Mouse (Mus musculus) erythroblast, embryonic 14.5 days (primary cell): ENCODE data around the gene Arhgef39. TPM values are rescaled to one million over a fixed set of nuclear protein-coding genes. Genes with fewer than 3 reads are reported as not detected.
A peak's percentile ranks its signal among the peaks of the same experiment; 100 is the strongest.

ENCODE experiments used
- H3K27me3 ChIP-seq: 2 replicates; pipeline ENCODE4 v1.6.1; 2012; ENCODE audit warnings: inconsistent platforms; ENCODE audit not compliant: control insufficient read depth
- H3K36me3 ChIP-seq: 2 replicates; pipeline ENCODE4 v1.6.1; 2012; ENCODE audit warnings: mild to moderate bottlenecking, inconsistent platforms; ENCODE audit not compliant: control insufficient read depth
- H3K4me1 ChIP-seq: 2 replicates; pipeline ENCODE4 v1.6.1; 2012; ENCODE audit warnings: inconsistent platforms; ENCODE audit not compliant: control insufficient read depth
- H3K4me3 ChIP-seq: replicated peaks from 2 replicates; pipeline ENCODE3; 2012; ENCODE audit warnings: moderate library complexity, mild to moderate bottlenecking, inconsistent platforms
- H3K9me3 ChIP-seq: 2 replicates; pipeline ENCODE4 v1.6.1; 2012; ENCODE audit warnings: low read length, inconsistent platforms, mixed read lengths; ENCODE audit not compliant: control insufficient read depth
- GATA1 ChIP-seq: IDR thresholded peaks from 2 replicates; pipeline ENCODE4 v1.6.1; 2012; ENCODE audit warnings: low read length, inconsistent platforms, mixed read lengths
- TAL1 ChIP-seq: IDR thresholded peaks from 3 replicates; pipeline ENCODE4 v1.6.1; 2012; ENCODE audit warnings: low read length, inconsistent platforms, mixed read lengths
- polyA plus RNA-seq: library from polyadenylated mRNA; stranded (reverse); fragments of >175 nt; gene quantifications from 2 replicates; pipeline ENCODE4 v1.2.3, GENCODE M21; 2012

The Arhgef39 gene
- 9.4 and 10.5 TPM in 2 replicates for polyA plus RNA-seq

- Histone ChIP-seq H3K36me3 (peaks cover 43% of the 10 kb centered on the region), H3K9me3 (no peaks in the 10 kb centered on the region), H3K4me1 (peaks cover 57% of the 10 kb centered on the region), H3K27me3 (no peaks in the 10 kb centered on the region), H3K4me3 (peak within 1 kb of the TSS; percentile 91)
- TF ChIP-seq GATA1 = no peak
- no peak for TF ChIP-seq TAL1
Observed at GRCm38 (mm10) chr4:43499407-43500333, at the start of gene Arhgef39. Gene Arhgef39, minus strand, starts transcription at chr4:43499695.

GRCm38 (mm10) chr4:43549055-43549454 is 49.6 kb upstream of the Arhgef39 start:
- Histone ChIP-seq H3K4me3 (no peak overlapping the region), H3K36me3 (peaks cover 100% of the 10 kb centered on the region), H3K9me3 (peaks cover 15% of the 10 kb centered on the region), H3K27me3 (no peaks in the 10 kb centered on the region; the same call in 1 of the 2 replicates), H3K4me1 (no peaks in the 10 kb centered on the region)
- TF ChIP-seq GATA1 = no peak

- no peaks in the 10 kb centered on the region; the same call in 1 of the 2 replicates for H3K27me3 ChIP-seq
- H3K4me3 ChIP-seq = no peak overlapping the region
- H3K4me1 ChIP-seq = no peaks in the 10 kb centered on the region
- no peak for TF ChIP-seq GATA1
- TF ChIP-seq TAL1 = no peak
- H3K9me3 ChIP-seq = peaks cover 2% of the 10 kb centered on the region
- peaks cover 100% of the 10 kb centered on the region for H3K36me3 ChIP-seq
Observed at GRCm38 (mm10) chr4:43547160-43547559, 47.7 kb upstream of the Arhgef39 start.

- no peaks in the 10 kb centered on the region for H3K27me3 ChIP-seq
- no peak for TF ChIP-seq GATA1
- no peak for TF ChIP-seq TAL1
- H3K36me3 ChIP-seq = peaks cover 100% of the 10 kb centered on the region
- H3K9me3 ChIP-seq = no peaks in the 10 kb centered on the region
- no peaks in the 10 kb centered on the region for H3K4me1 ChIP-seq
- no peak overlapping the region for H3K4me3 ChIP-seq
Observed at GRCm38 (mm10) chr4:43546375-43547047, 47.0 kb upstream of the Arhgef39 start.

- Histone ChIP-seq H3K36me3 (peaks cover 100% of the 10 kb centered on the region), H3K27me3 (no peaks in the 10 kb centered on the region), H3K4me3 (no peak overlapping the region), H3K4me1 (no peaks in the 10 kb centered on the region), H3K9me3 (no peaks in the 10 kb centered on the region)
- TF ChIP-seq GATA1 (no peak), TAL1 (no peak)
Observed at GRCm38 (mm10) chr4:43542044-43542443, 42.5 kb upstream of the Arhgef39 start.

GRCm38 (mm10) chr4:43536031-43536430 is 36.5 kb upstream of the Arhgef39 start:
- no peaks in the 10 kb centered on the region; the same call in 1 of the 2 replicates for H3K4me1 ChIP-seq
- H3K27me3 ChIP-seq = no peaks in the 10 kb centered on the region

GRCm38 (mm10) chr4:43535628-43536027 is 36.1 kb upstream of the Arhgef39 start:
- H3K36me3 ChIP-seq = peaks cover 100% of the 10 kb centered on the region
- H3K9me3 ChIP-seq = no peaks in the 10 kb centered on the region
- H3K4me1 ChIP-seq = peaks cover 1% of the 10 kb centered on the region; the same call in 1 of the 2 replicates
- TF ChIP-seq GATA1 (no peak), TAL1 (no peak)
- H3K27me3 ChIP-seq = no peaks in the 10 kb centered on the region
- H3K4me3 ChIP-seq = no peak overlapping the region

More at GRCm38 (mm10) chr4:43536031-43536430, 36.5 kb upstream of the Arhgef39 start:
- H3K4me3 ChIP-seq = no peak overlapping the region
- no peak for TF ChIP-seq TAL1
- TF ChIP-seq GATA1 = no peak
- H3K36me3 ChIP-seq = peaks cover 100% of the 10 kb centered on the region
- H3K9me3 ChIP-seq = no peaks in the 10 kb centered on the region

GRCm38 (mm10) chr4:43533270-43533669 is 33.8 kb upstream of the Arhgef39 start:
- no peak for TF ChIP-seq GATA1
- no peak for TF ChIP-seq TAL1
- Histone ChIP-seq H3K4me3 (no peak overlapping the region), H3K36me3 (peaks cover 85% of the 10 kb centered on the region), H3K27me3 (no peaks in the 10 kb centered on the region; the same call in 1 of the 2 replicates), H3K4me1 (peaks cover 14% of the 10 kb centered on the region), H3K9me3 (no peaks in the 10 kb centered on the region; the same call in 1 of the 2 replicates)

GRCm38 (mm10) chr4:43530581-43530980 is 31.1 kb upstream of the Arhgef39 start:
- no peak for TF ChIP-seq TAL1
- no peak for TF ChIP-seq GATA1
- H3K4me1 ChIP-seq = peaks cover 14% of the 10 kb centered on the region
- H3K36me3 ChIP-seq = peaks cover 58% of the 10 kb centered on the region
- H3K4me3 ChIP-seq = no peak overlapping the region
- no peaks in the 10 kb centered on the region; the same call in 1 of the 2 replicates for H3K9me3 ChIP-seq
- peaks cover 23% of the 10 kb centered on the region for H3K27me3 ChIP-seq
